Mouse (Mus musculus) neural tube, embryonic 11.5 days (tissue): ENCODE data around the gene Tbxa2r. TPM values are rescaled to one million over a fixed set of nuclear protein-coding genes. Genes with fewer than 3 reads are reported as not detected.

Source experiments
- ATAC-seq: fragments of 200-750 bp; cut with Nextera tagmentation; 2 replicates; pipeline ENCODE4 v1.8.0; 2017; ENCODE audit warnings: moderate number of reproducible peaks, mild to moderate bottlenecking, moderate TSS enrichment, moderate library complexity; ENCODE audit not compliant: insufficient read depth, low FRiP score, low TSS enrichment
- DNase-seq: peaks from one replicate; pipeline ENCODE4 v3.0.0-alpha.2; 2015; ENCODE audit warnings: low spot score
- H3K27ac ChIP-seq: fragments of 300-500 bp; sonication (generic); 2 replicates; pipeline ENCODE4 v1.5.1; 2014; ENCODE audit warnings: low read depth, mild to moderate bottlenecking, low read length
- H3K27me3 ChIP-seq: fragments of 300-500 bp; sonication (generic); 2 replicates; pipeline ENCODE4 v1.6.1; 2014; ENCODE audit warnings: mild to moderate bottlenecking, low read length, mixed read lengths; ENCODE audit not compliant: control insufficient read depth, insufficient read depth
- H3K36me3 ChIP-seq: fragments of 300-500 bp; sonication (generic); 2 replicates; pipeline ENCODE4 v1.6.1; 2014; ENCODE audit warnings: mild to moderate bottlenecking, low read length, moderate library complexity, mixed read lengths; ENCODE audit not compliant: control insufficient read depth, insufficient read depth
- H3K4me1 ChIP-seq: fragments of 300-500 bp; sonication (generic); 2 replicates; pipeline ENCODE4 v1.6.1; 2014; ENCODE audit warnings: low read length, mixed read lengths; ENCODE audit not compliant: control insufficient read depth, insufficient read depth
- H3K4me2 ChIP-seq: fragments of 300-500 bp; sonication (generic); 2 replicates; pipeline ENCODE4 v1.6.1; 2014; ENCODE audit warnings: low read depth, mild to moderate bottlenecking, moderate library complexity
- H3K4me3 ChIP-seq: fragments of 300-500 bp; sonication (generic); 2 replicates; pipeline ENCODE4 v1.5.1; 2014; ENCODE audit warnings: low read depth, low read length
- H3K9ac ChIP-seq: fragments of 300-500 bp; sonication (generic); 2 replicates; pipeline ENCODE4 v1.6.1; 2014; ENCODE audit warnings: mild to moderate bottlenecking, low read length
- H3K9me3 ChIP-seq: fragments of 300-500 bp; sonication (generic); 2 replicates; pipeline ENCODE4 v1.6.1; 2016; ENCODE audit warnings: low read length; ENCODE audit not compliant: control insufficient read depth
- WGBS: fragments of 180-500 bp; shearing (Covaris S2); extraction: QIAGEN DNeasy Blood & Tissue Kit; methylation state at CpG from one replicate; pipeline ENCODE4 v1.1.7; 2014; 5-methylcytosine and 5-hydroxymethylcytosine counted together
- polyA plus RNA-seq: library from polyadenylated mRNA; unstranded; fragments of >200 nt; fragmentation: Nextera tagmentation; extraction: Ambion mirVana; gene quantifications from 2 replicates; pipeline ENCODE4 v1.2.1, GENCODE M21; 2014

The Tbxa2r gene
- polyA plus RNA-seq = 1.8 and 2.9 TPM in 2 replicates

GRCm38 (mm10) chr10:81328386-81328785 lies at the start of gene Tbxa2r:
TSS of gene Tbxa2r (plus strand) at chr10:81328731.
- Histone ChIP-seq H3K27me3 (peaks cover 18% of the 10 kb centered on the region), H3K4me2 (no peak within 1 kb of the TSS), H3K4me3 (no peak within 1 kb of the TSS), H3K9ac (peak within 1 kb of the TSS; percentile 29; the same call in 1 of the 2 replicates), H3K36me3 (peaks cover 32% of the 10 kb centered on the region), H3K9me3 (no peaks in the 10 kb centered on the region), H3K27ac (0 out of 2 replicates have a peak within 1 kb of the TSS, but pooled peaks have one; percentile 14), H3K4me1 (peaks cover 4% of the 10 kb centered on the region; the same call in 1 of the 2 replicates)
- ATAC-seq = no peak
- 6% methylated on average over 9 of the region's 10 CpGs for WGBS
- DNase-seq = no peak

GRCm38 (mm10) chr10:81279496-81279895 lies 49.0 kb upstream of the Tbxa2r start:
- 40% methylated on average over 10 of the region's 10 CpGs for WGBS
- Histone ChIP-seq H3K4me1 (no peaks in the 10 kb centered on the region), H3K4me2 (no peak overlapping the region), H3K27ac (no peak overlapping the region), H3K9ac (no peak overlapping the region), H3K36me3 (no peaks in the 10 kb centered on the region), H3K9me3 (no peaks in the 10 kb centered on the region), H3K4me3 (no peak overlapping the region), H3K27me3 (peaks cover 20% of the 10 kb centered on the region)
- ATAC-seq (no peak), DNase-seq (no peak)

GRCm38 (mm10) chr10:81284189-81284588 lies 44.3 kb upstream of the Tbxa2r start:
- Histone ChIP-seq H3K4me3 (no peak overlapping the region), H3K4me2 (no peak overlapping the region), H3K9me3 (no peaks in the 10 kb centered on the region), H3K27ac (no peak overlapping the region), H3K9ac (no peak overlapping the region; the same call in 1 of the 2 replicates), H3K36me3 (no peaks in the 10 kb centered on the region), H3K4me1 (no peaks in the 10 kb centered on the region; the same call in 1 of the 2 replicates), H3K27me3 (peaks cover 32% of the 10 kb centered on the region)
- DNase-seq (no peak), ATAC-seq (no peak)
- 58% methylated on average over 6 of the region's 6 CpGs for WGBS

GRCm38 (mm10) chr10:81284719-81285118 lies 43.8 kb upstream of the Tbxa2r start:
- ATAC-seq (no peak), DNase-seq (no peak)
- no peak overlapping the region for H3K4me2 ChIP-seq
- H3K4me3 ChIP-seq = no peak overlapping the region; the same call in 1 of the 2 replicates
- H3K27me3 ChIP-seq = peaks cover 34% of the 10 kb centered on the region
- 10% methylated on average over 17 of the region's 17 CpGs for WGBS
- H3K9ac ChIP-seq = no peak overlapping the region
- H3K27ac ChIP-seq = no peak overlapping the region
- no peaks in the 10 kb centered on the region for H3K36me3 ChIP-seq
- no peaks in the 10 kb centered on the region; the same call in 1 of the 2 replicates for H3K4me1 ChIP-seq
- H3K9me3 ChIP-seq = no peaks in the 10 kb centered on the region

- DNase-seq = peak; percentile 93
- H3K27ac ChIP-seq = no peak overlapping the region
- H3K9me3 ChIP-seq = no peaks in the 10 kb centered on the region
- H3K4me1 ChIP-seq = no peaks in the 10 kb centered on the region; the same call in 1 of the 2 replicates
- peaks cover 43% of the 10 kb centered on the region for H3K27me3 ChIP-seq
- peak overlapping the region; percentile 61 for H3K9ac ChIP-seq
- H3K36me3 ChIP-seq = no peaks in the 10 kb centered on the region
- ATAC-seq = peak; percentile 80
- H3K4me2 ChIP-seq = peak overlapping the region; percentile 69
- H3K4me3 ChIP-seq = peak overlapping the region; percentile 41
- 2% methylated on average over 54 of the region's 54 CpGs for WGBS
Observed at GRCm38 (mm10) chr10:81285694-81286450, 42.7 kb upstream of the Tbxa2r start.

GRCm38 (mm10) chr10:81286586-81286985 lies 41.9 kb upstream of the Tbxa2r start:
- Histone ChIP-seq H3K36me3 (no peaks in the 10 kb centered on the region), H3K27me3 (peaks cover 49% of the 10 kb centered on the region), H3K4me3 (no peak overlapping the region), H3K9ac (no peak overlapping the region), H3K27ac (no peak overlapping the region), H3K9me3 (no peaks in the 10 kb centered on the region), H3K4me1 (no peaks in the 10 kb centered on the region; the same call in 1 of the 2 replicates), H3K4me2 (no peak overlapping the region)
- ATAC-seq = no peak
- no peak for DNase-seq
- WGBS = 44% methylated on average over 6 of the region's 6 CpGs

GRCm38 (mm10) chr10:81287513-81288157 lies 40.9 kb upstream of the Tbxa2r start:
- Histone ChIP-seq H3K27ac (no peak overlapping the region), H3K9ac (no peak overlapping the region), H3K4me3 (no peak overlapping the region), H3K27me3 (peaks cover 49% of the 10 kb centered on the region), H3K36me3 (no peaks in the 10 kb centered on the region), H3K4me2 (no peak overlapping the region), H3K9me3 (no peaks in the 10 kb centered on the region), H3K4me1 (no peaks in the 10 kb centered on the region; the same call in 1 of the 2 replicates)
- WGBS = 55% methylated on average over 8 of the region's 8 CpGs
- ATAC-seq (no peak), DNase-seq (peak; percentile 60)

- H3K4me2 ChIP-seq = no peak overlapping the region
- no peaks in the 10 kb centered on the region for H3K36me3 ChIP-seq
- H3K27me3 ChIP-seq = peaks cover 40% of the 10 kb centered on the region
- peak; percentile 41 for DNase-seq
- no peak overlapping the region for H3K27ac ChIP-seq
- H3K9me3 ChIP-seq = no peaks in the 10 kb centered on the region
- H3K9ac ChIP-seq = no peak overlapping the region
- 30% methylated on average over 6 of the region's 6 CpGs for WGBS
- no peak for ATAC-seq
- H3K4me3 ChIP-seq = no peak overlapping the region
- peaks cover 2% of the 10 kb centered on the region for H3K4me1 ChIP-seq
Observed at GRCm38 (mm10) chr10:81288601-81289000, 39.9 kb upstream of the Tbxa2r start.
